Mouse (Mus musculus): ENCODE data around the gene Creld1.

DNA sequence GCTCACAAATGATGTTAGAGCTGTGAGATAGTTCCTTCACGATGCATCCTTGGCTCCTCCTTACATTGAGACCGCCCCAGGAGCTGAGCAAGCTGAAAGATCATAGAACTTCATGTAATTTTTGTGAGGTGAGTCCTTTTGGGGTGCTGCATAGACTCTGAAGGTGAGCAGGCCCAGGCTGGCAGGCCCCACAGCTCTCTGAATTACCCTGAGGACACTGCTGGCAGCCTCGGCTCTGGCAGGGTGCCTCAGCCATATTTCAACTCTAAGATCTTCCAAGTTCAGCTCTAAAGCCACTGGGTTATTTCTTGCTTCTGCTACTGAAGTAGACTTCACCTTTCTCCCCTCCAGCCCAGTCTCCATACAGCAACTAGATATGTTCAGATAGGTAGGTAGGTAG lies 42.4 kb upstream of the Creld1 start:
- TF ChIP-seq CTCF (IDR thresholded peaks at IDR 0.05; ENCODE audit: low read depth): no peak
- no peak for TF ChIP-seq EP300 (IDR thresholded peaks at IDR 0.05; ENCODE audit: low read depth)
